Mouse (Mus musculus) hindbrain, embryonic 16.5 days (tissue): ENCODE measurements around the gene Bms1. TPM values are rescaled to one million over a fixed set of nuclear protein-coding genes. Genes with fewer than 3 reads are reported as not detected.

ENCODE experiments used
- ATAC-seq: fragments of 200-750 bp; cut with Nextera tagmentation; 2 replicates; pipeline ENCODE4 v1.8.0; 2017; ENCODE audit warnings: moderate TSS enrichment, moderate library complexity
- H3K27ac ChIP-seq: fragments of 300-500 bp; sonication (generic); 2 replicates; pipeline ENCODE4 v1.5.1; 2014; ENCODE audit warnings: low read depth, mild to moderate bottlenecking, control low read depth, low read length, moderate library complexity
- H3K27me3 ChIP-seq: fragments of 300-500 bp; sonication (generic); replicated peaks from 2 replicates; pipeline ENCODE4 v1.6.1; 2014; ENCODE audit warnings: low read length; ENCODE audit not compliant: control insufficient read depth, insufficient read depth
- H3K36me3 ChIP-seq: fragments of 300-500 bp; sonication (generic); 2 replicates; pipeline ENCODE4 v1.6.1; 2014; ENCODE audit warnings: mild to moderate bottlenecking, low read length, moderate library complexity, mixed read lengths; ENCODE audit not compliant: control insufficient read depth, insufficient read depth
- H3K4me1 ChIP-seq: fragments of 300-500 bp; sonication (generic); 2 replicates; pipeline ENCODE4 v1.6.1; 2014; ENCODE audit warnings: low read depth, low read length; ENCODE audit not compliant: control insufficient read depth, insufficient read depth
- H3K4me2 ChIP-seq: fragments of 300-500 bp; sonication (generic); 2 replicates; pipeline ENCODE4 v1.6.1; 2014; ENCODE audit warnings: mild to moderate bottlenecking, low read length, control low read depth, moderate library complexity
- H3K4me3 ChIP-seq: fragments of 300-500 bp; sonication (generic); 2 replicates; pipeline ENCODE4 v1.5.1; 2014; ENCODE audit warnings: mild to moderate bottlenecking, low read length, control low read depth, moderate library complexity
- H3K9ac ChIP-seq: fragments of 300-500 bp; sonication (generic); 2 replicates; pipeline ENCODE4 v1.6.1; 2014; ENCODE audit warnings: low read depth, mild to moderate bottlenecking, control low read depth, low read length, moderate library complexity
- H3K9me3 ChIP-seq: fragments of 300-500 bp; sonication (generic); 2 replicates; pipeline ENCODE4 v1.6.1; 2014; ENCODE audit warnings: mild to moderate bottlenecking, low read length, moderate library complexity; ENCODE audit not compliant: control insufficient read depth
- WGBS: fragments of 180-500 bp; shearing (Covaris S2); extraction: QIAGEN DNeasy Blood & Tissue Kit; methylation state at CpG from one replicate; pipeline ENCODE4 v1.1.7; 2014; 5-methylcytosine and 5-hydroxymethylcytosine counted together
- polyA plus RNA-seq: library from polyadenylated mRNA; unstranded; fragments of >200 nt; fragmentation: Nextera tagmentation; extraction: Ambion mirVana; gene quantifications from 2 replicates; pipeline ENCODE4 v1.2.1, GENCODE M21; 2015

Bms1 gene
- polyA plus RNA-seq = 19.1 and 21.2 TPM in 2 replicates

DNA sequence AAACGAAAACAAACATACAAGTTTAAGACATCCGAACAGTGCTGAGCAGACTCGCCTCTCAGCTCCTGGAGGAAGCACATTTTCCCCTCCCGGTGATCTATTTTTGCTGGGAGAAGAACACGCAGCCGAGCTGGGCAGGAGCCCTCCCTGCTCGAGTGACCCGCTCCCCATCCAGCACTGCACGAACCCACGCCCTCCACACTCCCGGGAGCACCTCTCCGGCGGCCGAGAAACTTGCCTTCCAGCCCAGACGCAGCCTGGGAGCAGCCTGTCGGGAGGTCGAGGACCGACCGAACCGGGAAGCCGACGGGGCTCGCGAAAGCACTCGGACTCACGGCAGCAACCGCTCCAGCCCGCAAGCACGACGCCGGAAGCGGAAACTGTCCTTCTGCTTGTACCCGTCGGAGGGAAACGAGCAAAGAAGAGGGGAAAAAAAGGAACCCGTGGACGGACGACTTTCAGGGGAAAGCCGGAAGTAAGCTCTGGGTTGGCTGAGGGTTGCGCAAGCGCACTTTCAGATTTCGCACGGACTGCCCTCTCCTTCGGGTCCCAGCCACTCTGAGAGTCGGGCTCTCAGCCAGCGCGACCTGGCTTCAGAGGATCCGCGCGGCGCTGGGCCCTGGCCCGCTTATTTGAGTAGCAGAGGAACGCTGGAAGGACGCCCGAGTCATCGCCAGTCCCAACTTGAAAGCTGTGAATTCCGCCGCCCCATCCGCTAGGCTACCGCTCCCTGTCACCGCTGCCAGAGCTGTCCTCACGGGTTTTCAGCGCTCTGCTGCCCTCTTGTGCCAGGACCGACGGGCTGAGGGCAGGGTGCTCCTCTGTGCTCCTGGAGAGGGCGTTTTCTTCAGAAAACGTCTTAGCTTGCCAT, at the start of gene Bms1:
Gene Bms1 (minus strand): TSS at position 425 of the 871 bp plus-strand sequence.
- Histone ChIP-seq H3K9ac (peak within 1 kb of the TSS; percentile 92), H3K4me3 (peak within 1 kb of the TSS; percentile 99), H3K4me1 (peaks cover 14% of the 10 kb centered on the region), H3K4me2 (peak within 1 kb of the TSS; percentile 67), H3K27me3 (no peaks in the 10 kb centered on the region), H3K9me3 (no peaks in the 10 kb centered on the region), H3K36me3 (peaks cover 7% of the 10 kb centered on the region), H3K27ac (peak within 1 kb of the TSS; percentile 96)
- peak; percentile 99 for ATAC-seq
- under 1% methylated on average over 66 of the region's 67 CpGs for WGBS

DNA sequence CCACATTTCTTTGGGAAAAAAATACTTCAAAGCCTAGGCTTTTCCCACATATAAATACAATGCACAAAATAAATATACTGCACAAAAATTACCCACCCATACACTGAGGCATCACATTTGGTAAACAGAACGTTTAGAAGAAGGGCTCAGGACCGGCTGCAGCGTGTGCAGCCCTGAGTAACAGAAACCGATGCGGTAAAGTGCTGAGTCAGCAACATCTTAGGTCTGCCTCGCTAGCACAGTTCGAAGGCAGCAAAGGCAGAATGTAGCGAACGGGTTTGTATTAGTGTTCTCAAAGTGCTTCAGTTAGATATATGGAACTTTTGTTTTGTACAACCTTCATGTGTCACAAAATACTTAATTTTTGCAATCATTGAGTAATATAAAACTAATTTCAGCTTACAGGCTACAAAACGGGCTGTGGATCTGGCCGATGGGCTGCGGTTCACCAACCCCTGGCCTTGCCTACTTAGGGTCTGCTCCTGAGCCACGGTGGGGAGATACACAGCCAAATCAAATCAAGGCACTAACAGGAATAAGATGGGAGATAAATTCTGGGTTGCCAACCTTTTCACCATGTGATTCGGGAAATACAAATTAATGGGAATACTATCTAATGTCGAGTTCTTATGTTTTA, 42.9 kb upstream of the Bms1 start:
- Histone ChIP-seq H3K27ac (no peak overlapping the region), H3K9me3 (no peaks in the 10 kb centered on the region), H3K9ac (no peak overlapping the region), H3K4me1 (no peaks in the 10 kb centered on the region), H3K4me2 (no peak overlapping the region), H3K27me3 (no peaks in the 10 kb centered on the region), H3K36me3 (peaks cover 32% of the 10 kb centered on the region), H3K4me3 (no peak overlapping the region)
- WGBS = 80% methylated on average over 15 of the region's 15 CpGs
- no peak for ATAC-seq

DNA sequence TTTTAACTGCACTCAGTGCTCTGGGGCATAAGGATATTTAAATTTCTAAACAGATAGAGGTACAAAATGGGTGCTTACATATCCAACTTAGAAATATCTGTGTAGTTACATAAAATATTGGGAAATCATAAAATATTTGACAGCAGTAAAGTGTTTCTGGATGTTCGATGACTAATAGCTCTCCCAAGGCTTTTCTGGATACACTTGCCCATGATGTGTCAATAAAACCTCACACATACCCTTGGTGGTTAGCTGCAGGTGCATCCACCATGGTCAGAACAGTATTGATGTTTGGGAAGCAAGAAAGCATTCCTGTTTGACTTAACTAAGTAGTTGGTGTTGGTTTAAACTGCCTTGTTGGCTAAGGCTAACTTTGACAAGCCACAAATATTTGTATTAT, 38.5 kb upstream of the Bms1 start:
- WGBS = 97% methylated on average over 1 of the region's 1 CpGs
- Histone ChIP-seq H3K4me3 (no peak overlapping the region), H3K4me1 (peaks cover 12% of the 10 kb centered on the region), H3K9ac (no peak overlapping the region), H3K4me2 (no peak overlapping the region), H3K9me3 (no peaks in the 10 kb centered on the region), H3K27me3 (no peaks in the 10 kb centered on the region), H3K36me3 (peaks cover 12% of the 10 kb centered on the region), H3K27ac (no peak overlapping the region)
- no peak for ATAC-seq

DNA sequence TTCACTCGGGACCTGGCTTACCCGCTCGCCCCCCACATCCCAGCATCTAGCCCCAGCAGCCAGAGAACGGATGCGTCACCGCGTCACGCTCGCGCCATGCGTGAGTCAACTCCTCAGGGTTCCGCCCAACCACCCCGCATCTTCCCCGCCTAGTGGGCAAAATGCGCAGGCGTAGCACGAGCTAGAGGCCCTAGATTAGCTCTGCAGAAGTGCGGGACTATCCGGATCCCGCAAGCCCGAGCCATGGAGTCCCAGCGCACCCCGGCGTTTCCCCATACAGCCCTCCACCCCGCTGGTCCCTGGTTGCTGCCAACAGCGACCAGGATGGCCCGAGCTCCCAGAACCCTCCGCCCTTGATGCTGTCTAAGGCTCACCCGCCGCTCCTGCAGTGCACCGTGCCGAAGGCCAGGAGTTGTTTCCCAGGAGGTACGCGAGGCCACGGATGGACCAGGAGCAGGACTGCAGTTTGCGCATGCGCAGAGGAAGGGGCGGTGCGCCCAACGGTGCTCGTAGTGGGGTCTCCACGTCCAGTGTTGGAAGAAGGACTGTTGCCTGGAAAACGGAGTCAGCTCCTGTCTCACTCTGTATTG, 35.9 kb upstream of the Bms1 start, which contains the start of gene Zfp248:
Gene Zfp248 (minus strand): TSS at position 487 of the 590 bp plus-strand sequence.
- Histone ChIP-seq H3K9me3 (no peaks in the 10 kb centered on the region), H3K4me3 (peak within 1 kb of the TSS; percentile 84), H3K27ac (peak within 1 kb of the TSS; percentile 99), H3K4me1 (peaks cover 12% of the 10 kb centered on the region), H3K4me2 (peak within 1 kb of the TSS; percentile 81), H3K36me3 (no peaks in the 10 kb centered on the region), H3K27me3 (no peaks in the 10 kb centered on the region), H3K9ac (peak within 1 kb of the TSS; percentile 97)
- under 1% methylated on average over 40 of the region's 43 CpGs for WGBS
- peak; percentile 98 for ATAC-seq

DNA sequence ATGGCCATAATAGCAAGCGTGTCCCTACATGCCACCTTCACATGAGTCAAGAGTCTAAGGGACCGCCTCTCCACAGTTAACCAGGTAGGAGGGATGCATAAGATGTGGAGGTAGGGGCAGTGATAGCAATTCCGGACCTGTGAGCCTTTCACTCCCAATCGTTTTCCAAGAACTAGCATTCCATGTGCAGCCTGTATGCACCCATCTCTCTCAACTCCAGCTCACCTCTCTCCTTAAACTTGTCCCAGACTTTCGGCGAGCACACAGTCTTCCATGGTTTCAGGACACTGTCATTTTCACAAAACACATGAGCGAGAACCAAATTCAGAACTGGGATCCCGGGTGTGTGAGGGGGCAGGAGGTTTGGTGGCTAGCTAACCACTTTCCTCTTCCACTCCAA, 35.2 kb upstream of the Bms1 start:
- peaks cover 12% of the 10 kb centered on the region for H3K4me1 ChIP-seq
- H3K27ac ChIP-seq = peak overlapping the region; percentile 99
- 33% methylated on average over 8 of the region's 8 CpGs for WGBS
- ATAC-seq = no peak
- peak overlapping the region; percentile 97 for H3K9ac ChIP-seq
- no peaks in the 10 kb centered on the region for H3K9me3 ChIP-seq
- no peaks in the 10 kb centered on the region for H3K27me3 ChIP-seq
- no peaks in the 10 kb centered on the region for H3K36me3 ChIP-seq
- peak overlapping the region; percentile 81 for H3K4me2 ChIP-seq
- H3K4me3 ChIP-seq = peak overlapping the region; percentile 84

DNA sequence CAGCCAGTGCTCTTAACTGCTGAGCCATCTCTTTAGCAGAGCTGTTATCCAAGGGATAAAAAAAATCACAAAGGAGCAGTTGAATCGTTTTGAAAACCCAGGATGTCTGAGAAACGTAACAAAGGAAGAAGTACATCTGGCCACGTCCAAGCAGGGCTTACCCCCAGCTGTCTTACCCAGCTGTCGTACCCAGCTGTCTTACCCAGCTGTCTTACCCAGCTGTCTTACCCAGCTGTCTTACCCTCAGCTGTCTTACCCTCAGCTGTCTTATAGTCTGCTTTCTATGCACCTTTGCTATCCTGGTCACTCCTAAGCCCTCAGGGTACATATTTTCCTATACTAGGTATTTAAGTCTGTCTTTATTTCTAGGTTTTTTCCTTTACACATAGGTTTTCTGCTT, 12.2 kb upstream of the Bms1 start:
- H3K4me2 ChIP-seq = no peak overlapping the region
- no peaks in the 10 kb centered on the region for H3K4me1 ChIP-seq
- H3K36me3 ChIP-seq = peaks cover 39% of the 10 kb centered on the region
- no peak overlapping the region for H3K4me3 ChIP-seq
- H3K9me3 ChIP-seq = peaks cover 13% of the 10 kb centered on the region
- H3K27me3 ChIP-seq = no peaks in the 10 kb centered on the region
- 85% methylated on average over 4 of the region's 4 CpGs for WGBS
- no peak overlapping the region for H3K9ac ChIP-seq
- no peak for ATAC-seq
- H3K27ac ChIP-seq = no peak overlapping the region

DNA sequence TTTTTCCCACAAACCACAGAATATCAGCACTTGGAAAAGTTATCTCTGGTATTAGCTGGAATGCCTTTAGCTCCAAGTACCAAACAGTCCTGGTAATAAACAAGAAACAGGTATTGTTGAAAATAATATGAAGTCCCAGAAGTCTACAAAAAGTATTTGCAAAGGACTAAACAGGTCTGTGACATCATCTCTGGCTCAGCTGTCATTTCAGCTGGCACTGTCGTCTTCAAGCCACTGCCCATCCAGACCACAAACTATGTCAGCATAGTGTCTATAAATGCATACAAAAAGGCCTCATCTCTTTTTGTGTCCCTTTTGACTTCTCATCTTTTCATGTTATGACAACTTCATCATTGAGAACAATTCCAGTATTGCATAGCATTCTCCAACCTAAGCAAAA, 7.4 kb upstream of the Bms1 start:
- no peaks in the 10 kb centered on the region for H3K4me1 ChIP-seq
- ATAC-seq = no peak
- peaks cover 30% of the 10 kb centered on the region for H3K36me3 ChIP-seq
- H3K27ac ChIP-seq = no peak overlapping the region
- no peak overlapping the region for H3K4me2 ChIP-seq
- peaks cover 13% of the 10 kb centered on the region for H3K9me3 ChIP-seq
- no peak overlapping the region for H3K9ac ChIP-seq
- 83% methylated on average over 1 of the region's 1 CpGs for WGBS
- no peaks in the 10 kb centered on the region for H3K27me3 ChIP-seq
- no peak overlapping the region for H3K4me3 ChIP-seq

DNA sequence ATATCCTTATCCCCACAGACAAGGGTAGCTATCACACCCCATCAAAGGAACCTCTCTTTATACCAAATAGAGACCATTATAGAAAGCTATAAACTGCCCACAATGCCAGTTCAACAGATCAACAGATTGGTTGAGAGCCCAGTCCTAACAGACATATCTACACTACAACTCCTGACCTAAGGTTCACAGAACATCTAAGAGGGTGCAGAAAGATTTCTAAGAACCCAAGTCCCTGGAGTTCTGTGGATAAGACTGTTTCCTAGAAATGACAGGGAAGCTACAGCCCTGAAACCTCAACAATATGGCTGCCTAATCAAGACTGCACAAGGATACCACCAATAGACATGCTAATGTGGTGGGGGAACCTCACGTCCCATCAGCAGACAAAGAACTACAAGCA, 8.8 kb downstream of the Bms1 start:
- peaks cover 34% of the 10 kb centered on the region for H3K36me3 ChIP-seq
- no peaks in the 10 kb centered on the region for H3K4me1 ChIP-seq
- H3K9me3 ChIP-seq = no peaks in the 10 kb centered on the region
- H3K9ac ChIP-seq = no peak overlapping the region
- no peaks in the 10 kb centered on the region for H3K27me3 ChIP-seq
- H3K4me2 ChIP-seq = no peak overlapping the region
- WGBS = 79% methylated on average over 1 of the region's 1 CpGs
- no peak for ATAC-seq
- no peak overlapping the region for H3K4me3 ChIP-seq
- no peak overlapping the region for H3K27ac ChIP-seq

DNA sequence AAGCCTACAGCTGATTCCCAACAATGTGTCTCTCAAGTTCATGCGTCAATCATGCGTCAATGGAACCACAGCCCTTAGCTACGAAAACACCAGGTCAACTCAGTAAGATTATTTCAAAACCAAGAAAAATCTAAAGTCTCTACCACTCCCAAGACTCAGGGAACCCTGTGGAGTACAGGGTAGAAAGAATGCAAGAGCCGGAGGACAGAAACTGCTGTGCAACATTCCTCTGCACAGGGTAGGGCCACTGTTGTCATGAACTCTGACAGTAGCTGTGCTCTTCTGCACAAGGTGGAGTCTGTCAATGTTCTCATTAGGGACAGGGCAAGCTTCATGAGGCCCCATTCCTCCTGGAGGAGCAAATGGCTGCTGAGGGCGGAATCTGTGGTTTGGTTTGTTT, 10.8 kb downstream of the Bms1 start:
- no peaks in the 10 kb centered on the region for H3K9me3 ChIP-seq
- 89% methylated on average over 5 of the region's 5 CpGs for WGBS
- no peaks in the 10 kb centered on the region for H3K4me1 ChIP-seq
- ATAC-seq = no peak
- no peak overlapping the region for H3K9ac ChIP-seq
- H3K4me3 ChIP-seq = no peak overlapping the region
- H3K27me3 ChIP-seq = no peaks in the 10 kb centered on the region
- no peak overlapping the region for H3K27ac ChIP-seq
- H3K36me3 ChIP-seq = peaks cover 40% of the 10 kb centered on the region
- H3K4me2 ChIP-seq = no peak overlapping the region
